Mouse (Mus musculus) forebrain, embryonic 13.5 days (tissue): Measurements from ENCODE around the gene Arhgef2. TPM values are rescaled to one million over a fixed set of nuclear protein-coding genes. Genes with fewer than 3 reads are reported as not detected.

Experiments
- ATAC-seq: fragments of 200-750 bp; cut with Nextera tagmentation; 2 replicates; pipeline ENCODE4 v1.8.0; 2017
- H3K27ac ChIP-seq: fragments of 300-500 bp; sonication (generic); 2 replicates; pipeline ENCODE4 v1.5.1; 2015; ENCODE audit warnings: inconsistent platforms, mild to moderate bottlenecking, moderate library complexity
- H3K27me3 ChIP-seq: fragments of 300-500 bp; sonication (generic); 2 replicates; pipeline ENCODE4 v1.6.1; 2015; ENCODE audit warnings: mild to moderate bottlenecking, inconsistent platforms
- H3K36me3 ChIP-seq: fragments of 300-500 bp; sonication (generic); 2 replicates; pipeline ENCODE4 v1.6.1; 2015; ENCODE audit warnings: mild to moderate bottlenecking, inconsistent platforms; ENCODE audit not compliant: poor library complexity, severe bottlenecking
- H3K4me1 ChIP-seq: fragments of 300-500 bp; sonication (generic); 2 replicates; pipeline ENCODE4 v1.6.1; 2015; ENCODE audit warnings: inconsistent platforms
- H3K4me2 ChIP-seq: fragments of 300-500 bp; sonication (generic); 2 replicates; pipeline ENCODE4 v1.6.1; 2015; ENCODE audit warnings: inconsistent platforms, mild to moderate bottlenecking, moderate library complexity
- H3K4me3 ChIP-seq: fragments of 300-500 bp; sonication (generic); 2 replicates; pipeline ENCODE4 v1.5.1; 2015; ENCODE audit warnings: mild to moderate bottlenecking, inconsistent platforms
- H3K9ac ChIP-seq: fragments of 300-500 bp; sonication (generic); 2 replicates; pipeline ENCODE4 v1.6.1; 2015; ENCODE audit warnings: mild to moderate bottlenecking, inconsistent platforms
- H3K9me3 ChIP-seq: fragments of 300-500 bp; sonication (generic); replicated peaks from 2 replicates; pipeline ENCODE4 v1.6.1; 2016; ENCODE audit warnings: inconsistent platforms
- WGBS: fragments of 180-500 bp; shearing (Covaris S2); methylation state at CpG from one replicate; pipeline ENCODE4 v1.1.7; 2015; 5-methylcytosine and 5-hydroxymethylcytosine counted together
- polyA plus RNA-seq: library from polyadenylated mRNA; unstranded; fragments of >200 nt; fragmentation: Nextera tagmentation; extraction: Ambion mirVana; gene quantifications from 2 replicates; pipeline ENCODE4 v1.2.1, GENCODE M21; 2015

The Arhgef2 gene
- polyA plus RNA-seq, 1 experiment from 2014 or later = 162 TPM

DNA sequence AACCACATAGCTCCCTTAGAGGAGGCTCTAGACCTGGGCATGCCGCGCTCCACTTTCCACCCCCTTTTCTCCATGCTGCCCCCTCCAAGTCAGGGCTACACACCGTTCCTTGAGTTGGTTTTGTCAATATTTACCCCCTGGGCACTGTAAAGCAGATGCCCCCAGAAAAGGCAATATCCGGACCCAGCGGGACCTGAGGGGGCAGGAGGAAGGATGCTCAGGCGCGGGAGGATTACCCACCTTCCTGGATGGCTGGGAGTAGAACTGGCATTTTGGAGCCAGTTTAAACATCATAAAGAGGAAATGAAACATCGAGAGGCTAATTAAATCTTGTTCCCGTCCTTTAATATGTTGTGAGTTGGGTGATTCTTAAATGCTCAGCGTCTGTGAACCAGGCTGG, 43.4 kb downstream of the Arhgef2 start:
- no peak overlapping the region for H3K4me2 ChIP-seq
- H3K9me3 ChIP-seq = no peaks in the 10 kb centered on the region
- H3K4me3 ChIP-seq = no peak overlapping the region
- no peak overlapping the region for H3K27ac ChIP-seq
- no peaks in the 10 kb centered on the region for H3K4me1 ChIP-seq
- no peak for ATAC-seq
- no peaks in the 10 kb centered on the region for H3K27me3 ChIP-seq
- 84% methylated on average over 10 of the region's 10 CpGs for WGBS
- H3K9ac ChIP-seq = no peak overlapping the region
- peaks cover 51% of the 10 kb centered on the region for H3K36me3 ChIP-seq

GRCm38 (mm10) chr3:88649967-88650366, 44.2 kb downstream of the Arhgef2 start:
- WGBS = 95% methylated on average over 13 of the region's 13 CpGs
- no peak for ATAC-seq
- no peak overlapping the region for H3K4me2 ChIP-seq

DNA sequence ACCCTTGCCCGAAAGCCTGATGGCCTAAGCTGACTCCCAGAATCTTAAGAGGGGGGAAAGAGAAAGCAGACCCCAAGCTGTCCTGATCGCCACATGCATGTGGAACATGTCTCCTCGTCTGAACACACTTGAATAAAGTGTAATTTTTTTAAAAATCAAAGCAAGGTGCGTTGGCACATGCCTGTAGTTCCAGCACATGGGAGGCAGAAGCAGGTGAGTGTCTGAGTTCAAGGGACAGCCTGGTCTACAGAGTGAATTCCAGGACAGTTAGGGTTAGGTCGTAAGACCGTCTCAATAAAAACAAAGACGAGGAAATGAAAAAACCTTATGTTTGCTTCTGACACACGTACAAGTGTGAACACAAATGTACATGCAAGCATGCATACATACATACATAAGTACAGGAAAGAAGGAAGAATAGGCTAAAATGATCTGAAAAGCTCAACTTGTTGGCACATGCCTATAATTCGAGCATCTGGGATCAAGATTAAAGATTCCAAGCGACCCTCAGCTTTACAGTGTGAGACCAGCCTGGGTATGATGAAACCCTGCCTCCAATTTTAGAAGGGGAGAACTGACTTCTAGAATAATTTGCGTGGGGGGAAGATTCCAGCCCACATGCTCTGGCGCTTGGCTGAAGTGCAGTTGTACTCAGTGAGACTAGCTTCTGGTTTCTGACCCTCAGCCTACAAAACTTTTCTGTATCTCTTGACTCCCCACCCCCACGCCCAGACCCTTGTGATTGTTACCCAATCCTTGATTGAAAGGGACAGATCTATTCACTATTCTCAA, 45.1 kb downstream of the Arhgef2 start:
- H3K9ac ChIP-seq = no peak overlapping the region
- no peaks in the 10 kb centered on the region for H3K4me1 ChIP-seq
- no peaks in the 10 kb centered on the region for H3K9me3 ChIP-seq
- no peak overlapping the region for H3K4me2 ChIP-seq
- H3K27me3 ChIP-seq = no peaks in the 10 kb centered on the region
- no peak overlapping the region for H3K4me3 ChIP-seq
- WGBS = 81% methylated on average over 13 of the region's 13 CpGs
- peaks cover 34% of the 10 kb centered on the region for H3K36me3 ChIP-seq
- ATAC-seq = no peak
- H3K27ac ChIP-seq = no peak overlapping the region

More at GRCm38 (mm10) chr3:88649967-88650366, 44.2 kb downstream of the Arhgef2 start:
- Histone ChIP-seq H3K27me3 (no peaks in the 10 kb centered on the region), H3K27ac (no peak overlapping the region), H3K9ac (no peak overlapping the region), H3K4me1 (no peaks in the 10 kb centered on the region), H3K9me3 (no peaks in the 10 kb centered on the region), H3K36me3 (peaks cover 43% of the 10 kb centered on the region), H3K4me3 (no peak overlapping the region)

DNA sequence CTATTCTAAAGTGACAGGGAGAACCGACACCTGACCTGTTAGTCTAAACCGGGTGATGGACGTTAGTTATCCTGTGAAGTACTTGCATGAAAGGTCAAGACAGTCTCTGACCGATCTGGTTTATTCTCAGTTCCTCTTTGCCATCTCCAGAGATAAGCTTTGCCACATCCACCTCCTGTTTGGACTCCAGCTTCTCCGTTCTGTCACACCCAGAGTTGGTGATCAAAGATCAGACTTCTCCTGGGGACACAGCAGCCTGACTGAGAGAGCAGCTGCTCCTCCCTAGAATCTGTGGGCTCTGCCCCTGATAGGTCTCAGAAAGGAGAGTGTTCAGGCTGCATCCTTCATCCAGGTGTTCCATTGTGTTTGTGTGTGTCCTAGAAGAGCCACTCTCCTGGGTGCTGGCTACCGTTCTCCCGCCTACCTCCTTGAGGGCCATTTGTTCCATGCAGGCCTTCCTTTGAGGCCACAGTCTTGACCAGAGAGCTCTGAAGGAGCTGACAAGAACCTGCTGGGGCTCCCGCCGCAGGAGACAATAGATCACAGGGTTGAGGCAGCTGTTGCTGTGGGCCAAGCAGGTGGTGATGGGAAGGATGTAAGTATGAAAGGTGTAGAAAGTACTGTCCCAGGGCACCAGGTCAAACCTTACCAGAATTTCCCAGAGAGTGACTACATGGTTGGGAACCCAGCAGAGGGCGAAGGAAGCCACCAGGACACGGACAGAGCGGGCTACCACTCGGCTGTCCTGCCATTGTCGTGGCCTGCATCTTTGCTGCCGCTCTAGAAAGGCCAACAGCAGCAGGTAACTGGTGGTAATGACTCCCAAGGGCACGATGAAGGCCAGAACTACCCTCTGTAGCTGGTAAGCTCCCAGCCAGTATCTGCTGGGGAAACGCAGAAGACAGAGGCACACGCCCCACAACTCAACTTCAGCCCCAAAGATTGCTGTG, 46.2 kb downstream of the Arhgef2 start:
- Histone ChIP-seq H3K27me3 (no peaks in the 10 kb centered on the region), H3K4me3 (no peak overlapping the region), H3K4me1 (no peaks in the 10 kb centered on the region), H3K9ac (no peak overlapping the region), H3K9me3 (no peaks in the 10 kb centered on the region), H3K36me3 (peaks cover 23% of the 10 kb centered on the region), H3K4me2 (no peak overlapping the region), H3K27ac (no peak overlapping the region)
- no peak for ATAC-seq
- 81% methylated on average over 18 of the region's 18 CpGs for WGBS

- H3K4me3 ChIP-seq = no peak within 1 kb of the TSS
- peaks cover 13% of the 10 kb centered on the region for H3K36me3 ChIP-seq
- 90% methylated on average over 17 of the region's 17 CpGs for WGBS
- H3K4me1 ChIP-seq = no peaks in the 10 kb centered on the region
- no peaks in the 10 kb centered on the region for H3K27me3 ChIP-seq
- no peak within 1 kb of the TSS; the same call in 1 of the 2 replicates for H3K27ac ChIP-seq
- no peak within 1 kb of the TSS for H3K9ac ChIP-seq
- no peak for ATAC-seq
- H3K4me2 ChIP-seq = no peak within 1 kb of the TSS
- no peaks in the 10 kb centered on the region for H3K9me3 ChIP-seq
These were observed 47.2 kb downstream of the Arhgef2 start, which contains the start of gene Rxfp4 for GRCm38 (mm10) chr3:88652846-88653515. Gene Rxfp4 (minus strand): TSS chr3:88653142.

DNA sequence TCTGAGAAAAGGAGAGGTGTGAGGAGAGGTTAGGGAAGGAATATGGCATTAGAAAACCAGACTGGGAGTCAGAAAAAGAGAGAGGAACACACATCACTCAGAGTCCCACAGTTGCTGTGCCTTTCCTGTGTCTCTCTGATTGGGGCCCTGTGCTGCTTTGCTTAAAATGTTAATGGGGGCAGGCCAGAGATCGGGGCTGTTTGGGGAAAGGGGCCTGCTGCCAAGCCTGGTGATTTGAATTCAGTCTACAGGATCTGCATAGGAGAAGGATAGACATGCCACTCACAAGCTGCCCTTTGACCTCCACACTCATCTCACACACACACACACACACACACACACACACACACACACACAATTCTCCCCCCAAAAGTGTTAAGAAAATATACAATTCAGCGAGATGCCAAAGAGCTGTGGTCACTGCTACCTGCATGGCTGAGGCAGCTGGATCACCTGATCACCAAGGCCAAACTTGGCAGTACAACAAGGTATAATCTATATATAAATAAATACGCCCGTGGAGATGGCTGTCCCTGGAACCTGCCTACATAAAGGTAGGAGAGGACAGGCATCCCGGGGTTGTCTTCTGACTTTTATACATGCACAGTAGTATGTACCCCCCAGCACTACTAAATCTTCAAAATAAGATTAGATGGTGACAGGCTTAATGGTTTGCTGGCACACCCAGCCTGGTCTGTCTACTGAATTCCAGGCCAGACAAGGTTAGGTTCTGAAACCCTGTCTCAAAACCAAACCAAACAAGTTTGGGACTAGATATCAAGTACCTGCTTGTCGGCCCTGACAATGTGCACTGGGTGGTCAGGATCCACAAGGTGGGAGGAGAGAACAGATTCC, 48.0 kb downstream of the Arhgef2 start:
- Histone ChIP-seq H3K4me3 (no peak overlapping the region), H3K27ac (no peak overlapping the region; the same call in 1 of the 2 replicates), H3K27me3 (no peaks in the 10 kb centered on the region), H3K36me3 (peaks cover 5% of the 10 kb centered on the region), H3K4me2 (no peak overlapping the region), H3K9me3 (no peaks in the 10 kb centered on the region), H3K9ac (no peak overlapping the region), H3K4me1 (no peaks in the 10 kb centered on the region)
- ATAC-seq = no peak
- 83% methylated on average over 6 of the region's 6 CpGs for WGBS

DNA sequence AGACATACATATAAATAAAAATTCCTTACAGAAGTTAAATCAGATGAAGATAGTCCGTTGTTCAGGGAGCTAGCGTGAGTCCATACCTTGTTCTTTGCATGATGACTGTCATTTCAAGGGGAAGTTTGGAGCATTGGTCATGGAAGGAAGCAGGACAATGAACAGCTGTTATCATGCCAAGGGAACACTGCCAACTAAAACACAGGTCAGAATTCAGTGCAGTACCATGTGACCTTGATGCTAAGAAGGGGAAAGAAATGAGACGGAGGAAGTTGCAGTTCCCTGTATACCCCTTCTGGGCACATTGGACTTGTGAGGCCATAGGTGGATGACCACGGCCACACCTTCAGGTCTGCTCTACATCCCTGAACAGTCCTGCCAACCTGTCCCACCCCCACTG, 48.9 kb downstream of the Arhgef2 start:
- Histone ChIP-seq H3K4me1 (no peaks in the 10 kb centered on the region), H3K27me3 (no peaks in the 10 kb centered on the region), H3K4me2 (no peak overlapping the region), H3K9me3 (no peaks in the 10 kb centered on the region), H3K4me3 (no peak overlapping the region), H3K9ac (no peak overlapping the region), H3K36me3 (no peaks in the 10 kb centered on the region), H3K27ac (no peak overlapping the region)
- WGBS = 95% methylated on average over 4 of the region's 4 CpGs
- no peak for ATAC-seq

GRCm38 (mm10) chr3:88655619-88656018, 49.9 kb downstream of the Arhgef2 start:
- no peaks in the 10 kb centered on the region for H3K36me3 ChIP-seq
- H3K27me3 ChIP-seq = no peaks in the 10 kb centered on the region
- no peak overlapping the region for H3K4me3 ChIP-seq
- H3K27ac ChIP-seq = no peak overlapping the region
- no peaks in the 10 kb centered on the region for H3K4me1 ChIP-seq
- H3K9ac ChIP-seq = no peak overlapping the region
- no peak overlapping the region for H3K4me2 ChIP-seq
- ATAC-seq = no peak
- no peaks in the 10 kb centered on the region for H3K9me3 ChIP-seq
- WGBS = 85% methylated on average over 8 of the region's 8 CpGs

GRCm38 (mm10) chr3:88658441-88659127, 52.8 kb downstream of the Arhgef2 start:
- H3K36me3 ChIP-seq = no peaks in the 10 kb centered on the region
- 77% methylated on average over 5 of the region's 5 CpGs for WGBS

DNA sequence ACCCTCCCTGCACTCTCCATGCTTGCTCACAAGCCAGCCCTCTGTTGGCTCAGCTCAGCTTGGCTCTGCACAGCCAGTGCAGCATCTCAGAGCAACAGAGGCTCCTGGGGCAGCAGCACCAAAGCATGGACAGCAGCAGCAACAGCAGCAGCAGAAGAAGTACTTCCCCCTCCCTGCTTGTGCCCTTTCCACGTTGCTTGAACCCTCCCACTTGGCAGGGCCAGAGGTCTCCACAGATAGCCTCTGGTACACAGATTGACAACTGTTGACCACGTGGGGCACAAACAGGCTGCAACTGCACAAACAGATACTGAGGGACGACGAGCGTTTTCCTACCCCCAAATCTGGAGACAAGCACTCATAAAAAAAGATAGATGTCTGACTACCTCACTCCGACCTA, 54.0 kb downstream of the Arhgef2 start:
- H3K4me1 ChIP-seq = no peaks in the 10 kb centered on the region
- no peak overlapping the region for H3K4me3 ChIP-seq
- H3K9ac ChIP-seq = no peak overlapping the region
- H3K4me2 ChIP-seq = no peak overlapping the region
- H3K27ac ChIP-seq = no peak overlapping the region
- no peaks in the 10 kb centered on the region for H3K27me3 ChIP-seq
- no peak for ATAC-seq
- no peaks in the 10 kb centered on the region for H3K36me3 ChIP-seq
- H3K9me3 ChIP-seq = no peaks in the 10 kb centered on the region
- 43% methylated on average over 6 of the region's 6 CpGs for WGBS

More at GRCm38 (mm10) chr3:88658441-88659127, 52.8 kb downstream of the Arhgef2 start:
- no peak for ATAC-seq
- Histone ChIP-seq H3K4me1 (no peaks in the 10 kb centered on the region), H3K27me3 (no peaks in the 10 kb centered on the region), H3K4me2 (no peak overlapping the region), H3K4me3 (no peak overlapping the region), H3K9me3 (no peaks in the 10 kb centered on the region), H3K9ac (no peak overlapping the region), H3K27ac (no peak overlapping the region)

GRCm38 (mm10) chr3:88664095-88664494, 58.3 kb downstream of the Arhgef2 start:
- ATAC-seq = no peak
- no peaks in the 10 kb centered on the region for H3K36me3 ChIP-seq
- WGBS = 93% methylated on average over 4 of the region's 4 CpGs
- H3K9me3 ChIP-seq = no peaks in the 10 kb centered on the region
- H3K4me3 ChIP-seq = no peak overlapping the region
- H3K27ac ChIP-seq = no peak overlapping the region
- no peaks in the 10 kb centered on the region for H3K27me3 ChIP-seq
- no peaks in the 10 kb centered on the region for H3K4me1 ChIP-seq
- H3K9ac ChIP-seq = no peak overlapping the region
- H3K4me2 ChIP-seq = no peak overlapping the region
